Mouse (Mus musculus) v-Abl transformed pro-B cells (cell line): ENCODE results near the gene Slc7a7.

Experiments
- in situ Hi-C, 2 experiments: fragments of 400-800 bp; cut with MboI; formaldehyde crosslinking; loops; one replicate each; pipeline ENCODE4 v1.15.1; 2025; ENCODE audit not compliant: unreplicated experiment in 2 of 2

The Slc7a7 gene

DNA sequence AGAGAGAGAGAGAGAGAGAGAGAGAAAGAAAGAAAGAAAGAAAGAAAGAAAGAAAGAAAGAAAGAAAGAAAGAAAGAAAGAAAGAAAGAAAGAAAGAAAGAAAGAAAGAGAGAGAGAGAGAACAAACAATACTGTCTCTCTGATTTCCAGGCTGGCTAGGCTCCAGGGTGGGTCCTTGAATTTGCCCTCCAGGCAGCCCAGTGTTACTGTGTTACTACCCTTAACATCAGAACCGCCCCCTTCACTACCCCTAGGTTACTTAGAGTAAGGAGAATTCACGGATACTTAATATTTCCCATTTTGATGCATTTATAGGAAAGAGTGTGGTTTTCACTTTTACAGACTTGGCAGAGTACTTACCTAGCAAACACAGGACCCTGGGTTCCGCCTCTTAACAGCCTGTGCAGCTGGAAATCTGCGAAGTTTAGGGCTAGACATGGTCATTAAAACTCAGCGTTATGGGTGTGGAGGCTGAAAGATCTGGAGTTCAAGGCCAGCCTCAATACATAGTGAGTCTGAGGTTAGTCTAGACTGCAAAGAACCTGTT lies 1.3 kb downstream of the Slc7a7 start:
- in situ Hi-C loops, result loop anchor here in 1 of 2 experiments (5.0 to 10.0 kb wide), 2 partner anchors 49 to 182 kb away; no protein-coding TSS in a partner anchor

DNA sequence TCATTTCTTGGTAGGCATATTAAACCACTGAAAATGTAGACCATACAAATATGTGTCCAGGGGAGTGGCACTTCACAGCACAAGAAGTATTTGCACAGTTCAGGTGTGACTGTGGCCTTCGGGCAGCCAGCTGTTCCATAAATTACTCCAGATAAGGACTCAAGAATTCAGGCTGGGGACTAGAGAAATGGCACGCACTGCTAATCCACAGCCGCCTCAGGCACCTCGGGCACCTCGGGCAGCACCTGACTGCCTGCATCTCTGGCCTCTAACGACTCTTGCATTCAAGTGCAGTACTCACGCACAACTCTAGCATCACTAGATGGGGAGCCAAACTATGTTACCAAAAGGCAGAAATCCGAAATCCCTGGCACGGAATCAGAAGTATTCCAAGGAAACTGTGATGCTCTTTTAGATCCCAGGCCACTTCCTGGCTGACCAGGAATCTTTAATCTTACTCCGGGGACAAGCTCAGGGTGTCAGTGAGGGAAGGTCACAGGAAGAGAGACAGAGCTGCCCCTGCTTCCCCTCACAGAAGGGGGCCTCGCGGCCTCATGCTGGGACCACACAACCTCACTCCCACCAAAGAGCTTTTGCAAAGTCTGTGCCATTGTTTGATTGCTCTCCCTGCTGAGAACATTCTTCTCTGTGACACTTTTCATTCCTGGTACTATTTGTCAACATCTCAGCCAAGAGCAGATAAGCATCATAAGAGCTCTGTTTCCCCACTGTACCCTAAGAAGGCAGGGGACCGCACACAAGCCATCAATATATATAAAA lies 2.1 kb downstream of the Slc7a7 start:
- in situ Hi-C loops, result loop anchor here in 1 of 2 experiments (5.0 to 10.0 kb wide), 2 partner anchors 48 to 181 kb away; no protein-coding TSS in a partner anchor

DNA sequence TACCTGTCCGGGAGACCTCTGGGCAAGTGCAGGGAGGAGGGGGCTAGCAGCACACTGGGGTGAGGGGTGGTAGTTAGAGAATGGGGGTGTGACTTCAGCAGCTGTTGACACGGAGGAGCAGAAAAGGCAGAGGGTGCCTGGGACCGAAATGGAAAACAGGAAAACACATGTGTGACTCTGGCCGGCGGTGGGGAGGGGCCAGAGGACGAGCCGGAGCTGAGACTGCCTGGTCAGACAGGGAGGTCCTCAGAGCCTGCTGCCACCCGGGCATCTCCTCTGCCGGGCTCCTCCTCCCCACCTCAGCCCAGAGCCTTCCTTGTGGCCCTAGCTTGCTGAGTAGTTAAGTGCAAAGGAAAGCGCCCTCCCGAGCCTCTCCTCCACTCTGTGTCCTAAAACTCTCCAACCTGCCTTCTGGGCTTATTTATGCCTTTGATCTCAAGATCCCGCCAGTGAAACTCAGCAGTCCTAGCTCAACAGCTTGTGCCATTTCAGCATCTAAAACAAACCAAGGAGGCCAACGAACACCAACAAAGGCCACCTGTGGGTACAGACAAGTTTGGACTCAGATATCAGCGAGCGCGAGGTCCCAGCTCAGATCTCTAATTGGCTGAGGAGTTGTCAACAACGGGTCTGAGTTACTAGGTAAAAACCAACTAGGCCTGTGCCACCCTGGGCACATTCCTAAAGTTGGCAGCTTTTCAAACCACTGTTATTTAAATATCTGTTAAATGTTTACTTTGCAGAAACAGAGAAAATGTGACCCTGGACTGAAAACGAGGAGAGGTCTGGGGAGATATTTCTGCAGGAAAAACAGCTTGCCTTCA lies 3.5 kb downstream of the Slc7a7 start:
- in situ Hi-C loops, result loop anchor here in 1 of 2 experiments (10.0 kb wide), 1 partner anchor 179 kb away; no protein-coding TSS in a partner anchor

DNA sequence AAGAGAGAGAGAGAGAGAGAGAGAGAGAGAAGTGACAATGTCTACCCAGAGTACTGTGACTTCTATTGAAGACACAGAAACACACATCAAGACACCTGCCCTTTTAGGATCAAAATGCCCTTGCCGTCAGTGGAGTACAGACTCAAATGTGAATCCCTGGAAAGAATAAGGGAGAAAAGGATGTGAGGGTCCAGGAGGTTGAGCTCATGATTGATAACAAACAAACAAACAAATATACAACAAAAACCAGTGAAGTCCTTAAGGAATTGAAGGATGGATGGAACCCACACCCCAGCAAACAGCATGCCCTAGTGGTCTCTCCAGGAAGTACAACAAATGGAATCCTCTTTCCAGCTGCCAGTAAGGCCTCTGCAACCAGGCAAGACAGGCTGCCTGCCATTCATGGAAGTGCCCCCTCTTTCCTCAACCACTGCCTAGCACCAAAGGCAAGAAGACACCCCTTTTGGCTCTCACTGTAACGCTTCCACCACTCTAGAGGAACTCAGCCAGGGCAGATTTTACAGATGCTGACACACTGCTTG lies 4.9 kb downstream of the Slc7a7 start:
- in situ Hi-C loops, result loop anchor here in 1 of 2 experiments (10.0 kb wide), 1 partner anchor 178 kb away; no protein-coding TSS in a partner anchor

DNA sequence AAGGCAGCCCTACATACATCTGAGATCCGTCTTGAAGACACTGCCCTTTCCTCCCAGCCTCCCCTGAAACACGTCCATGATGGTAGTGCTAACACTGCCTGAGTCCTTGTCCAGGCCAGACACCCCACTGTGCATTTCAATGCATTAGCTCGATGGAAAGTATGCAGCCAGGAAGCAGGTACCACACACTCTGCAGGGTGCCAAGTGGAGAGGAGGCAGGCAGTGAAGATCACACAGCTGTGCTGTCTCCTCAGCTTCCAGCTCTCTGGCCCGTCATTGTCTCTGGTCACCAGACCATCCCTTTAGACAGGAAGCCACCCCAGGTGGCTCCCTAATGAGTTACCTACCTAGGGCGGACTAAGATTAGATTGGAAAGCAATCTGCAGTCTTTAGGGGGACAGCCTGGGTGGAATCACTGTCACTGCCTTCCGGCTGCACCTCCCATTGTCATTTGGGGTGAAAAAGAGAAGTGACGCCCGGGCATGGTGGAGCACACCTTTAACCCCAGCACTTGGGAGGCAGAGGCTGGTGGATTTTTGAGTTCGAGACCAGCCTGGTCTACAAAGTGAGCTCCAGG lies 5.5 kb downstream of the Slc7a7 start:
- in situ Hi-C loops, result loop anchor here in 1 of 2 experiments (10.0 kb wide), 1 partner anchor 177 kb away; no protein-coding TSS in a partner anchor

DNA sequence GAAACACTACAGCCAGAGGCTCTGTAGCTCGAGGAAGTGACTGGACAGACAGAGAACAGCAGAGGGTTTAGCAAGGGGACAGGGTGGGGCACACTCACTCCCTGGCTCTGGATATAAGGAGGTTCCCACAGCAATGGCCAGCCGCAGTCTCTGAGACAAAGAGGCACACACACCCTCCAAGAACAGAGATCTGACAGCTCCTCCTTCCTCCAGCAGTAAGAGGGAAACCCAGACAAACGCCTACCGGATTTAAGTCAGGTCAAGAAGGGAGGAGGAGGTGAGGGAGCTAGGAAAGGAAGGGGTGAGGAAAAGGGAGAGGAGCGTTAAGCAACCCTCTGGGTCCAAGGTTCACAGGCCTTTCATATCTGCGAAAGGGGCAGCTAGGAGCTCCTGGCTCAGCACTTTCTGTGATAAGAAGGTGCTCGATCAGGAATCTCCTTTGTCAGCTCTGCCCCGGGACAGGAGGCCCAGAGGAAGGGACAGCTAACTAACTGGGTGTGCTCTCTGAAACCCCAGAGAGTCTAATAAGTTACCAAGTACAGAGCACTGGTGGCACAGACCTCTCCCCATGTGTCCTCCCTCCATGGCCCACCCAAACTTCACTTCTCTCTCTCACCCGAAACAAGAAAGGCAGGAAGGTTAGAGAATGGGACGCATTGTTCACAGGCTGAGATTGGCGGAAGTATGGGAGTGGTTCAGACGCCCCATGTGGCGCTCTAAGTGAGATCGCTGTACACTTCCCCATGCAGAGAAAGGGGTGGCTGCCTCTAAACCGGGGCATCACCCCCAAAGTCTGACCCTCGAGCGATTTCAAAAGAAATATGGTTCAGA lies 7.4 kb downstream of the Slc7a7 start:
- in situ Hi-C loops, result loop anchor here in 1 of 2 experiments (10.0 kb wide), 1 partner anchor 175 kb away; no protein-coding TSS in a partner anchor

DNA sequence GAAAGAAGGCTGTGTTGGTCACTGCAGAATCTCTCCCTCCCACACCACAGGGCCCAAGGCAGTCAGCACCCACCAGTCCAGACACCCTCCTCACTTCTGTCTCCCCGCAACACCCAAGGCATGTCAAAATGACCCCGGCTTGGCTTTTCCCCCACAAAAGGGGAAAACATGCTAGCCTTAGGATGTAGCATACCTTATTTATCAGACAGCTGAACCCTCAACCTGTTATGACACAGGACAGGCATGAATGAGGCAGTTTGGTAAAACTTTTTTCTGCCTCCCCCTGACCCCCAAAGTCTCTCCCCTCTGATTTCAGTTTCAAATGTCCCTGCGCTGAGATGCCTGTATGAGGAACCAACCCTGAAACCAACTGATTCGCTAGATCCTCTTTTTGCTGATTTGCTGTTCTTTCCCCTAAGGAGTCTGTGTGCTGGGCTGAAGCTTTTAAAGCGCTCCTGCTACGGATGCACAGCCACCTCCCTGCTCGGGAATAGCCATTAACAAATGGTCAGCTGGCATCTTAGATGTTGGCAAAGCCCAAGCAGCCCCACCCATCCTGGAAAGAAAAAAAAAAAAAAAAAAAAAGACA lies 8.4 kb downstream of the Slc7a7 start:
- in situ Hi-C loops, result no loop called here

DNA sequence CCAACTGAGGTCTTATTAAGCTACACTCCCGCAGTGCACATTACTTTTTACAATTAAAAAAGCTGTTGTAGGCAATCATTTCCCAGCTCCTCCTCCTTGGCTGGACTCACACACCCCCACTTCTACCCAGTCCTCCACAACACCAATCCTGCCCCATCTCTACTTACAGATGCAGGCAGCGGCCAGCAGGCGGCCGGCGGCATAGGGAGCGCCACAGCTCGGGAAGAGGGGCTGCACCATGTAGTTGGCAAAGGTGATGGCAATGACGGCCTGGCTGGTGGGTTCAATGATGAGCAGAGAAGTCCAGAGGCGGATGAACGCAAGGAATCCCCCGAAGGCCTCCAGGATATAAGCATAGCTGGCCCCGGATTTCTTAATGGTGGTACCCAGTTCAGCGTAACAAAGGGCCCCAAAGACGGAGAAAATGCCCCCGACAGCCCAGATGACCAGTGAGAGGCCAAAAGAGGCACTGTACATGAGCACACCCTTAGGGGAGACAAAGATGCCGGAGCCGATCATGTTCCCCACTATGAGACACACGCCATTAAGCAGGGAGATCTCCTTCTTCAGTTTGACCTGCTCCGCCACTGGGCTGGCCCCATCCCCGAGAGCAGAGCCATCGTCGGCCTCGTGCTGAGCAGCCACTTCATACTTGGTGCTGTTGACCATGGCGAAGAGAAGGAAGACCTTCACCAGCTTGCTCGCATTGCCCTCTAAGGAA lies 9.1 kb downstream of the Slc7a7 start:
- in situ Hi-C loops, result no loop called here

DNA sequence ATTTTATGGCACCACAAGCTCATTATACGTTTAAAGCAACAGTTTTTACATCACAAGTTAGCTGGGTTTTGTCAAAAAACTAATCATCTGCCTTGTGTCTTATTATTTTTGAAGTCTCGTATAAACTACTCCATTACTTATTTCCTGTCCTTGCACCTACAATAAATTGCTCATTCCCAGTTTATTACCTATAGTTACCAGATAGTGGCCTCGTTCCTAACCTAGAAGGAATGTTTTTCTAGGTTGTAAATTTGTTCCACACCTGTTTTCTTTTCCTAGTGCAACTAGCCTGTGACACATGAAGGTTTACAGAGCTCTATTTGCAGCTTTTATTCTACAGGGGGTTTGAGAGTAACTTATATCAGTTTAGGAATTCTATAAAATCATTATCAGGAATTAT lies 15.9 kb downstream of the Slc7a7 start:
- in situ Hi-C loops, result no loop called here

DNA sequence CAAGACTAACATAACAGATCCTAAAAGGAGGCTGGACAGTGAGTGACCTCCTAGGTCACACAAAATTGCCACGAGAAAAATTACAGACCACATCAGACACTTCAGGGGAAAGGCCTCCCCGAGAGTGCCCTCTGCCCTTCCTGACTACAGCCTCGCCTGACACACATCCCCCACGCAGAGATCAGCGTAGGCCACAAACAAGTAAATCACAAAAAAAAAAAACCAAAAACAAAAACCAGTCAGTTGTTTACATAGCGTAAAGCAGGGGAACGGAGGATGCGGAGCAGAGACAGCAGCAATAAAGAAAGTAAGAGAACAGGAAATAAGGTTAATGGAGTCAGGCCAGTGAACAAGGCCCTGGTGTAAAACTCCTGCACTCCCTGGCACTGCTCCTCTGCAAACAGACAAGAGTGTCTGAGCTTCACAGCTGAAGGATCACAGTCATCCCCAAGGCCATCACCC lies 18.6 kb downstream of the Slc7a7 start:
- in situ Hi-C loops, result no loop called here

DNA sequence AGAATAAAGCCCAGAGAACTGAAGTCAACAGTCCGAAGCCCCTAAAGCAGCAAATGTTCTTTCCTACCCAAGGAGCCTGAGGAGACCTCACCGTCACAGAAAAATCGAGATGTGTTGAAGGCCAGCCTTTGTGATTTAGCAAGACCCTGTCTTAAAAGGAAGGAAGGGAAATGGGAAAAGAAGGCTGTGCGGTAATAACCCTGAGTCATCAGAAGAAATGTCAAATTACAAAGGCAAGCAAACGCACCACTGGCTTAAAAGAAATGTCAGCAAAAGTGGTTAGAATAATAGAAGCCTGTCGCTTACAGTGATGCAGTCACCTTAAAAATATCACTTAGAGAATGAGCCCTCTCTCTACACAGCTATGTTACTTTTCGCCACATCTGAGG lies 19.1 kb downstream of the Slc7a7 start:
- in situ Hi-C loops, result no loop called here

DNA sequence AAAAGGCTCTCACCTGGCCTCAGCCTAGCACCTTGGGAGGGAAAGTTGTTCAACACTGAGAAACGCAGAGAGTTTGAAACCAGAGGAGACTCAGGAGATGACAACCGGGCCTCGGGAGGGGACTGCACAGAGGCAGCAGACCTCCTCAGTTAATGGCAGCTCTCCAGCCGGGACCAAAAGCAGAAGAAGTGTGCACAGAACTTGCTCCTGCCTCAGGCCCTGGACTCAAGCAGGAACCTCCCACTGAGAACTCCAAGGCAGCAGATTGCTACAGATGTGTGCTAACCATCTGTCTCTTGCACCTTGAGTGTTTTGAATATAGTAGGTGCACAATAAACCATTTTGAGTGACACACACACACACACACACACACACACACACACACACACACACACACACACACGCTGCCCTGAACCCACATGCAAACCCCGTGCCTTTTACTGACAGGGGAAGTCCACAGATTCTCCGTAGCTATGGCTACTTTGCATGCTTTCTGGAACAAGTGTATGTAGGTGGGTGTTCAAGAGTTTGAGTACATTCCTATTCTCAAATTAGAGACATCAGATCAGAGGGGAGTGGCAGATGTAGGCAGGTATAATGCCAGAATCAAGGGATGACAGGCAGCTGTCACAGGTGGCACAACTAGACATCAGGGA lies 19.6 kb downstream of the Slc7a7 start:
- in situ Hi-C loops, result no loop called here

DNA sequence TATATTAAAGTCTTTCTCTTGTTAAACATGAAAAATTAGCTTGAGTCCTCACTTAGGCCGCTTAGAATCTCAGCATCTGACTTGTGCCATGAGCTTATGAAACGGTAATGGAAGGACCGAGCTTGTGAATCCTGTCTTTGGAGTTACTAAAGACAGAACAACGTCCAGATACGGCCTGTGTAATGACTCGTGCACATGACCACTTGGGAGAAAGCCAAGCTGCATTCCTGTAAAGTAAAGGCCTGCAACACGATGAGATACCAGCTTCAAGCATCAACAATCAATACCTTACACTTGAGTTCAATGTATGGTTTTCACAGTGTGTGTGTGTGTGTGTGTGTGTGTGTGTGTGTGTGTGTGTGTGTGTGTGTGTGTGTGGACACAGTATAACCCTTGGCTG lies 20.9 kb downstream of the Slc7a7 start:
- in situ Hi-C loops, result no loop called here

DNA sequence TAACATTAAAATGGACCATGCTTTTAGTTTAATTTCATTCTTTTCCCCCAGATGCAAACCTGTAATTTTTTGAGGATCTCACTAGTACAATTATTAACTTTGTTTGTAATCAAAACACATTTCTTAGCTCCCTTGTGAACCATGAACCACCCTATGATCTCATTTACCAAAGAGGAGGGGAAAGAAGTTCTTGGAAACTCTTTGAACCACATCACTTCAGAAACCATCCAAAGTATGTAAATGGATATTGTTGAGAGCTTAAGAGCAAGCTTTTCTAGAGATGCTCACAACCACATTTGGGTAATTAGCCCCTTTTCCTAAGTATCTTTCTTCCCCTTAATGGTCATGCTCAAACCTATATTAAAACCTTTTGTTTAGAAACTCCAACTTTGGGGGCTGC lies 23.3 kb downstream of the Slc7a7 start:
- in situ Hi-C loops, result no loop called here

DNA sequence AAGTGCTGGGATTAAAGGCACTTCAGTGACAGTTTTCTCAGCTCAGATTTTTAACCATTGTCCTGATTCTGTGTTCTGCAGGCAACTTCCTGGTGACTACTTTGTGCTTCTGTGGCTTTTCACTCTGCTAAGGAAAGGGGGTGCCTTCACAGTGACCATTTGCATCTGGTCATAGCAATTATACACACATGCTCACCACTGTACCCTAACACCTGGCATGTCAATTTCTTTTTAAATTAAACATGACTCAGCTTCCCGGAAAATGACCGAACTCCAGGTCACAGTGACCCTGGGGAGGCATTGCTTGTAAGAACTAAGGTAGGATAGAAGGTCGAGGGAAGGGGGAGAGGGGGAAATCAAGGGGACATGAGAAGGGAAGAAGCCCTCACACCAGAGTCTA lies 23.8 kb downstream of the Slc7a7 start:
- in situ Hi-C loops, result no loop called here

DNA sequence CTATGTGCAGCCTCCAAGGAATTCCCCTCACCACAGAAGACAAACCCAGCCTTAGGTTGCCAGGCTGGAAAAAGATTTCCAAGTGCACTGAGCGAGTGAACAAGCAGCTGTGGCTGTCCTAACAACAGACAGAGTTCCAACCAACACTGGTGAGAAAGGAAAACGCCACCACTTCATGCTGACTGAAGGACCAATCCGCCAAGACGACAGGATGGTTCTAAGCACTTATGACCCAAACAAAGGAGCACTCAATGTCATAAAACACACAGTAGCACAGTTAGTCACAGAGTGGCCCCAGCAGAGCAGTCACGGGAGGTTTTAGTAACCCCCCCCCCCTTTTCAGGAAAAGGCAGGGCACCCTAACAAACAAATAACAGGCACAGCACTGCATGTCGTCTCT lies 26.7 kb downstream of the Slc7a7 start:
- in situ Hi-C loops, result no loop called here

DNA sequence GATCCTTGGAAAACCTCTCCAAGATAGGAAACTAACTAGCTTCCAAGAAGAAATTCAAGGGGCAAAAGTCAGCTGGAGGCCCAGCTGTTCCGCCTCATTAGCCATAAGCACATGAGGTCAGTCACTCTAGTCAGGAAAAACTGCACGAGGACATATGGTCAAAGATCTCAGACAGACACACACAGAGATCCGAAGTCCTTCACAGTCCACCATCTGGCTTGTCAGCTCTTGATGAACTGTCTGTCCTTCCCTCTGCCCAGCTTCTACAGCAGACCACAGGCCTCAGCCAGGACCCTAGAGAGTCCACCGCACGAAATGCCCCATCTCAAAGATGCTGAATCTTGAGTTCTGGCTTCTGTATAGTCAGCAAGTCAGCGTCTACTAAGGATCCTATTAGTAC lies 30.0 kb downstream of the Slc7a7 start:
- in situ Hi-C loops, result no loop called here
